Mouse (Mus musculus) embryonic facial prominence, embryonic 11.5 days (tissue): ENCODE results near the gene Endou. TPM values are rescaled to one million over a fixed set of nuclear protein-coding genes. Genes with fewer than 3 reads are reported as not detected.

ENCODE experiments used
- ATAC-seq: fragments of 200-750 bp; cut with Nextera tagmentation; replicated peaks from 2 replicates; pipeline ENCODE4 v1.8.0; 2017; ENCODE audit warnings: low read depth; ENCODE audit not compliant: insufficient number of reproducible peaks, low FRiP score, low TSS enrichment
- DNase-seq: peaks from one replicate; pipeline ENCODE4 v3.0.0-alpha.2; 2015; ENCODE audit warnings: low spot score
- H3K27ac ChIP-seq: fragments of 300-500 bp; sonication (generic); replicated peaks from 2 replicates; pipeline ENCODE4 v1.5.1; 2014; ENCODE audit warnings: mild to moderate bottlenecking, low read depth, low read length, control low read depth
- H3K27me3 ChIP-seq: fragments of 300-500 bp; sonication (generic); 2 replicates; pipeline ENCODE4 v1.6.1; 2014; ENCODE audit warnings: mild to moderate bottlenecking, low read length, moderate library complexity, mixed read lengths; ENCODE audit not compliant: control insufficient read depth, insufficient read depth
- H3K36me3 ChIP-seq: fragments of 300-500 bp; sonication (generic); replicated peaks from 2 replicates; pipeline ENCODE4 v1.6.1; 2014; ENCODE audit warnings: low read depth, mild to moderate bottlenecking, low read length, moderate library complexity, mixed read lengths; ENCODE audit not compliant: control insufficient read depth, insufficient read depth
- H3K4me1 ChIP-seq: fragments of 300-500 bp; sonication (generic); 2 replicates; pipeline ENCODE4 v1.6.1; 2014; ENCODE audit warnings: low read length, mixed read lengths; ENCODE audit not compliant: control insufficient read depth, insufficient read depth
- H3K4me2 ChIP-seq: fragments of 300-500 bp; sonication (generic); 2 replicates; pipeline ENCODE4 v1.6.1; 2014; ENCODE audit warnings: low read depth, mild to moderate bottlenecking, control low read depth, low read length, moderate library complexity
- H3K4me3 ChIP-seq: fragments of 300-500 bp; sonication (generic); 2 replicates; pipeline ENCODE4 v1.5.1; 2014; ENCODE audit warnings: low read depth, low read length, control low read depth
- H3K9ac ChIP-seq: fragments of 300-500 bp; sonication (generic); replicated peaks from 2 replicates; pipeline ENCODE4 v1.6.1; 2014; ENCODE audit warnings: mild to moderate bottlenecking, control low read depth, low read length
- H3K9me3 ChIP-seq: fragments of 300-500 bp; sonication (generic); replicated peaks from 2 replicates; pipeline ENCODE4 v1.6.1; 2016; ENCODE audit warnings: mild to moderate bottlenecking, low read length, inconsistent platforms, mixed read lengths; ENCODE audit not compliant: control insufficient read depth
- WGBS: fragments of 180-500 bp; shearing (Covaris S2); extraction: QIAGEN DNeasy Blood & Tissue Kit; methylation state at CpG from one replicate; pipeline ENCODE4 v1.1.7; 2014; 5-methylcytosine and 5-hydroxymethylcytosine counted together
- polyA plus RNA-seq: library from polyadenylated mRNA; unstranded; fragments of >200 nt; fragmentation: Nextera tagmentation; extraction: Ambion mirVana; gene quantifications from 2 replicates; pipeline ENCODE4 v1.2.1, GENCODE M21; 2014

Endou gene
- polyA plus RNA-seq, 1 experiment from 2014 or later: not detected

DNA sequence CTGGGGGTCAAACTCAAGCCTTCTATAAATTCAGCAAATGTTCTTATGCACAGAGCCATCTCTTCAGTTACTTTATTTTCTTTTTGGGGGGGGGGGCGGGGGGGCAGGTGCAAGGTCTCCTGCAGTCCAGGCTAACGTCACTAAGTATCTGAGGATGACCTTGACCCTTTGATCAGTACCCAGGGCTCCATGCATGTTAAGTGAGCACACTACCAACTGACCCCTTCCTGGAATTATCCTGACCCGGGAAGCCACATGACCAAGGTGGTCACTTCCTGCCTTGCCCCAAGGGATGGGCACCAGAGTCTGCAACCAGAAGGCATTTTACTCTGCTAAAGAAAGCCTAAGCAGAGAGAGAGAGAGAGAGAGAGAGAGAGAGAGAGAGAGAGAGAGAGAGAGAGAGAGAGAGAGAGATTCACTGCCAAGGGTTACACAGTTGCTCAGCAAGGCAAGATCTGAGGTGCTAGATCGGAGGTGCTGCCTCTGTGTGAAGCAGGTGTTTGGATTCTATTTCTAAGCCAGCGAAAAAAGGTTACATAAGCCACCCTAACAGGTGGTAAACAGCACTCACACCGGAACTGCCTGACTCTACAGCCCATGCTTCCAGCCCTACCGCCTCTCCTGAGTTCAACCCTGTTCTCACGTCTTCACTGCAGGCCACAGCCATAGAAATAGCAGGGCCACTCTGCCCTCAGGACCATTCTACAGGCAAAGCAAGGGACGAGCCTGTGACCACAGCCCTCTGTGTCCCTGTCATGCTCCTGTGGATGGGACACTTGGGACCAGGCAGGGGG lies 32.3 kb upstream of the Endou start:
- H3K36me3 ChIP-seq: no peaks in the 10 kb centered on the region
- H3K9ac ChIP-seq: no peak overlapping the region
- DNase-seq (no peak), ATAC-seq (no peak)
- 50% methylated on average over 9 of the region's 9 CpGs for WGBS
- H3K4me3 ChIP-seq: no peak overlapping the region
- H3K4me1 ChIP-seq: peaks cover 18% of the 10 kb centered on the region
- H3K27me3 ChIP-seq: peaks cover 19% of the 10 kb centered on the region
- no peak overlapping the region for H3K4me2 ChIP-seq
- H3K9me3 ChIP-seq: no peaks in the 10 kb centered on the region
- no peak overlapping the region for H3K27ac ChIP-seq

DNA sequence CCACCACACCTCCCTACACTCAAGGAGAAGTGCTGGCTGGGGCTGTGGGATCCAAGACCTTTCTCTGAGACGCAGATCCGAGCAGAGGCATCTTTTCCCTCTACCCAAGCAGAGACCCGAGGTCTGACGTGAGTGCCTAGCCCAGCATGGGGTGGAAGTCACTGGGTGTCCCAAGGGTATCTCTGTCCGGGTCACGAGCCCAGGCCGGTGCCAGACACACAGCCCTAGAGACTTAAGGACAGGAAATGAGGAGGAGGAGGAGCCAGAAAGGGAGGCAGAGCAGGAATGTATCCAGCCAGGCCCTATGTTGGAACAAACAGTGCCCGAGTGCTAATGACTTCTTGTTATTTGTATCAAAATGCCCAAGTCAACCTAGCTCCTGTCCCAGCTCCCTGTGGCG lies 31.6 kb upstream of the Endou start:
- Histone ChIP-seq H3K9ac (no peak overlapping the region), H3K27ac (no peak overlapping the region), H3K4me1 (peaks cover 13% of the 10 kb centered on the region), H3K4me3 (no peak overlapping the region), H3K36me3 (no peaks in the 10 kb centered on the region), H3K27me3 (peaks cover 18% of the 10 kb centered on the region), H3K9me3 (no peaks in the 10 kb centered on the region), H3K4me2 (no peak overlapping the region)
- 49% methylated on average over 9 of the region's 9 CpGs for WGBS
- DNase-seq (no peak), ATAC-seq (no peak)

DNA sequence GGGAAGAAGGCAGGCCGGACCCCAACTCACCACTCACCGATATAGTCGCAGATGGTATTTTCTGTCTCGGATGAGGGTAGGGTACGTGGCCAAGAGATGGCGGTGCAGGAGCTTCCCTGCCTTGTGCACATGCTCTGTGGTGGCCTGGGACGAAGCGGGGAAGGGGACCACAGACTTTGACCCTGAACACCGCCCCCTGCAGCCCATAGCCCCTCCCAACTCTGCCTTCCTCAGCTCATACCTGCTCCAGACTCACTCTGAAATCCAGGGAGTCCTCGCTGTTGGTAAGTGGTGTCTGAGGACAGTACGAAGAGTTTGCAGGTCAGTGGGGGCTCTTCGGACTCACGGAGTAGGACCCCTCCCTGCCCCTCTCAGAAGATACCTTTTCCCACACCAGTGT lies 30.3 kb upstream of the Endou start:
- Histone ChIP-seq H3K9me3 (no peaks in the 10 kb centered on the region), H3K27me3 (peaks cover 5% of the 10 kb centered on the region; the same call in 1 of the 2 replicates), H3K9ac (no peak overlapping the region), H3K27ac (no peak overlapping the region), H3K4me1 (peaks cover 3% of the 10 kb centered on the region), H3K4me3 (no peak overlapping the region), H3K4me2 (no peak overlapping the region), H3K36me3 (no peaks in the 10 kb centered on the region)
- WGBS: 28% methylated on average over 13 of the region's 13 CpGs
- DNase-seq (no peak), ATAC-seq (no peak)

DNA sequence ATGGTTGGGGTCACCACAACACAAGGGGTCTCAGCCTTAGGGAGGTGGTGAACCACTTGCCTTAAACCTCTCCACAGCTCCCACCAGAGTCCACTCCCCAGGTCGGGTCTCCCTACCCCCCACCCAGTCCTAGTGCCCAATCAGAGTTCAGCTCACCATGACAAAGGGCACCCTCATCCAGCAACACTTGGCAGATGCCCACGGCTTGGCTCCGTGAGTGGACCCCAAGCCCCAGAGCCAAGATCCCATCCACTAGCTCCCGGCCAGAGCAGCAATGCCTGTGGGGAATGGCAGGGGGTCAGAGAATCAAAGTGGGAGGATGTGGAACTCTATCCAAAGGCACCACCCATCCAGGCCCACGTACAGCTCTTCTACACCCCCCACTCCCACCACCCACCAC lies 29.8 kb upstream of the Endou start:
- DNase-seq (no peak), ATAC-seq (no peak)
- no peak overlapping the region for H3K27ac ChIP-seq
- H3K4me2 ChIP-seq: no peak overlapping the region
- H3K27me3 ChIP-seq: 0 out of 2 replicates have a peak, but pooled peaks cover under 1% of the 10 kb centered on the region
- peaks cover 2% of the 10 kb centered on the region for H3K4me1 ChIP-seq
- WGBS: 68% methylated on average over 5 of the region's 5 CpGs
- no peak overlapping the region for H3K9ac ChIP-seq
- no peak overlapping the region for H3K4me3 ChIP-seq
- H3K9me3 ChIP-seq: no peaks in the 10 kb centered on the region
- no peaks in the 10 kb centered on the region for H3K36me3 ChIP-seq

DNA sequence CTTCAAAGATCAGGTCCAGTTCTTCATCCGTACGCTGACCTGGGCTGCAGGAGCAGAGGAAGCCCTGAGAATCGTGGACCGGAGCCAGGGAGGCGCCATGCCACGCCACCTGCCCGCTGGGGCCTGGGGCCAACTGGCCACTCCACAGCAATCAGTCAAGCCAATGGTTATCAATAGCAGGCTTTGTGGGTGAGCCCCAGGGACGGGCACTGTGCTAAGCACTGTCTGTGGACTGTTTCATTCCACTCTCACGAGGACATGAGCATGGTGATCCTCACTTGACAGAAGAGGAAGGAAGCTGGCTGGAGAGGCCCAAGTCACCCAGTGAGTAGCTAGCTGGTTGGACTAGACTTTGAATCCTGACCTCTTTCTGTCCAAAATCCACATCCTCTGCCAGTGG lies 28.9 kb upstream of the Endou start:
- Histone ChIP-seq H3K27me3 (no peaks in the 10 kb centered on the region), H3K4me1 (no peaks in the 10 kb centered on the region), H3K36me3 (no peaks in the 10 kb centered on the region), H3K27ac (no peak overlapping the region), H3K4me3 (no peak overlapping the region), H3K4me2 (no peak overlapping the region), H3K9ac (no peak overlapping the region), H3K9me3 (no peaks in the 10 kb centered on the region)
- 89% methylated on average over 9 of the region's 9 CpGs for WGBS
- ATAC-seq (no peak), DNase-seq (no peak)

DNA sequence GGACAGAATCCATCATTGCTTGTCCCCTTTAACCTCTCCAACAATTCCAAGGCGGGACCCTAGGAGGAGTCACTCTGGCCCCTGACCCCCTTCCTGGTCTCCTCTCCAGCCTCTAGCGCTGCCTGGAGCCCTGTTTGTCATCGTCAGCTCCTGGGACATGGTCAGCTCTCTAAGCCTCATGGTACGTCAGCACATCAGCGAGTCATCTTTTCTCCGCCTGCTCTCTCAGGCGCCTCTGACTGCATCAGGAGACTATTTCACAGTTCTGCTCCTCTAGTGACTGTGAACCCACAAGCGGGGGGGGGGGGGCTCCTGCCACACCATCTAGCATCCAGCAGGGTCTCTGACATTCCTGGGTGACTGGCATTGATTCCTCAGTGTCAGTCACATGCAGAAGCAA lies 24.2 kb upstream of the Endou start:
- ATAC-seq: no peak
- Histone ChIP-seq H3K4me3 (no peak overlapping the region), H3K4me1 (no peaks in the 10 kb centered on the region), H3K9me3 (no peaks in the 10 kb centered on the region), H3K36me3 (no peaks in the 10 kb centered on the region), H3K27ac (no peak overlapping the region), H3K9ac (no peak overlapping the region), H3K4me2 (no peak overlapping the region), H3K27me3 (no peaks in the 10 kb centered on the region)
- 46% methylated on average over 8 of the region's 8 CpGs for whole genome bisulfite sequencing
- no peak for DNase-seq

DNA sequence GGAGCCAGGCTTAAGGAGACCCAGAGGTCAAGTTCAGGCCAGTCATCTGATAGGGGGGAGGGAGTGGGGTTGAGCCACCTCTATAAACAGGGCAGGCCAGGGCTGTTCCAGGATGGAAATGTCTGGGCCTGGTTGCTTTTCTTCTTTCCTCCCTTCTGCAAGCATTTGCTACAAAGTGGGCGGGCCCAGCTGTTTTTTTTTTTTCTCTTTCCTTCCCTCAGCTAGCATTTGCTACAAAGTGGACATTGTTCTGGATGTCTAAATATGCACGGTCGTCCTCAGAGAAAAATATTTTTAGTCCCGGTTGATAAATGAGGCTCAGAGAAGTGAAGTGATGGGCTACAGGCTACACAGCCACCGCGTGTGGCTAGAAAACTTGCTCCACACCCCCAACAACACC lies 23.3 kb upstream of the Endou start:
- no peak for DNase-seq
- Histone ChIP-seq H3K9me3 (no peaks in the 10 kb centered on the region), H3K4me2 (no peak overlapping the region), H3K27ac (no peak overlapping the region), H3K27me3 (no peaks in the 10 kb centered on the region), H3K36me3 (no peaks in the 10 kb centered on the region), H3K9ac (no peak overlapping the region), H3K4me3 (no peak overlapping the region), H3K4me1 (no peaks in the 10 kb centered on the region)
- 43% methylated on average over 6 of the region's 6 CpGs for WGBS
- no peak for ATAC-seq

DNA sequence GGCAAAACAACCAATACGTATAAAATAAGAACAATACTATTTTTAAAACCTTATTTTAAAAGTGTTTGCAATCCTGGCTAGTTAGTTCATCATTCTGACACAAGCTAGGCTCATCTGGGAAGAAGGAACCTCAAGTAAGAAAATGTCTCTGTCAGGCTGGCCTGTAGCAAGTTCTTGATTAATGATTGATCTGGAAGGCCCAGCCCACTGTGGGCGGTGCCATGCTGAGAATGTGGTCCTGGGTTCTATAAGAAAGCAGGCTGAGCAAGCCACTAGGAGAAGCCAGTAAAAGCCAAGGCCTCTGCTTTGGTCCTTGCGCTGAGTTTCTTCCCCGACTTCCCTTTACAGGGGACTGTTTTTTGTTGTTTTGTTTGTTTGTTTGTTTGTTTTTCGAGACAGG lies 21.4 kb upstream of the Endou start:
- no peaks in the 10 kb centered on the region for H3K27me3 ChIP-seq
- H3K4me1 ChIP-seq: no peaks in the 10 kb centered on the region
- 91% methylated on average over 5 of the region's 5 CpGs for WGBS
- H3K9ac ChIP-seq: no peak overlapping the region
- H3K9me3 ChIP-seq: no peaks in the 10 kb centered on the region
- H3K36me3 ChIP-seq: no peaks in the 10 kb centered on the region
- no peak for DNase-seq
- no peak overlapping the region for H3K4me3 ChIP-seq
- H3K27ac ChIP-seq: no peak overlapping the region
- no peak for ATAC-seq
- H3K4me2 ChIP-seq: no peak overlapping the region
